Mouse (Mus musculus): ENCODE measurements around the gene Pex1. TPM values are rescaled to one million over a fixed set of nuclear protein-coding genes. Genes with fewer than 3 reads are reported as not detected.
"Not testable (repeated sequence)": the region's sequence is repeated elsewhere in the genome, so short reads cannot be mapped to it uniquely, and the experiment has no call there.

Gene Pex1
- polyA plus RNA-seq, 1 experiment from 2014 or later = 12.0 TPM

GRCm38 (mm10) chr5:3650881-3651280 lies 55.0 kb downstream of the Pex1 start, which contains the start of gene Tmbim7:
Gene Tmbim7, plus strand, starts transcription at chr5:3651181.
- Histone ChIP-seq H3K27me3 (ENCODE audit: control insufficient read depth, insufficient read depth, low read length) (no peaks in the 10 kb centered on the region), H3K9ac (ENCODE audit: low read length) (no peak within 1 kb of the TSS), H3K4me3 (ENCODE audit: control insufficient read depth in 1 of 2, insufficient read depth in 1 of 2, low read depth in 1 of 2, low read length in 2 of 2) (no peak within 1 kb of the TSS), H3K4me1 (ENCODE audit: control insufficient read depth in 2 of 2, insufficient read depth in 2 of 2, low read length in 2 of 2) (peaks cover 2 to 4% of the 10 kb centered on the region in 2 experiments; a peak in 3 of 4 replicates), H3K4me2 (ENCODE audit: low read length) (no peak within 1 kb of the TSS), H3K27ac (replicated peaks in 1 of 2; ENCODE audit: control insufficient read depth in 1 of 2, insufficient read depth in 1 of 2, low read depth in 2 of 2, low read length in 2 of 2) (no peak within 1 kb of the TSS), H3K36me3 (ENCODE audit: control insufficient read depth, insufficient read depth, low read length) (peaks cover under 1% of the 10 kb centered on the region; the same call in 1 of the 2 replicates), H3K9me3 (ENCODE audit: control insufficient read depth, low read length) (no peaks in the 10 kb centered on the region)
- ATAC-seq (ENCODE audit: insufficient number of reproducible peaks, insufficient read depth, low FRiP score, low read depth) = no peak
- 69% methylated on average over 6 of the region's 6 CpGs for WGBS

- 84% methylated on average over 5 of the region's 5 CpGs for WGBS
- H3K27me3 ChIP-seq (ENCODE audit: control insufficient read depth, insufficient read depth, low read length) = no peaks in the 10 kb centered on the region
- no peaks in the 10 kb centered on the region for H3K36me3 ChIP-seq (ENCODE audit: control insufficient read depth, insufficient read depth, low read length)
- ATAC-seq (ENCODE audit: insufficient number of reproducible peaks, insufficient read depth, low FRiP score, low read depth) = no peak
- no peak overlapping the region for H3K9ac ChIP-seq (ENCODE audit: low read length)
- H3K27ac ChIP-seq (replicated peaks in 1 of 2; ENCODE audit: control insufficient read depth in 1 of 2, insufficient read depth in 1 of 2, low read depth in 2 of 2, low read length in 2 of 2) = no peak overlapping the region
- peaks cover under 1 to 1% of the 10 kb centered on the region in 2 experiments; a peak in 3 of 4 replicates for H3K4me1 ChIP-seq (ENCODE audit: control insufficient read depth in 2 of 2, insufficient read depth in 2 of 2, low read length in 2 of 2)
- H3K9me3 ChIP-seq (ENCODE audit: control insufficient read depth, low read length) = no peaks in the 10 kb centered on the region
- H3K4me2 ChIP-seq (ENCODE audit: low read length) = no peak overlapping the region
- H3K4me3 ChIP-seq (ENCODE audit: control insufficient read depth in 1 of 2, insufficient read depth in 1 of 2, low read depth in 1 of 2, low read length in 2 of 2) = no peak overlapping the region
Observed at GRCm38 (mm10) chr5:3651621-3652020, 55.8 kb downstream of the Pex1 start.

- H3K27ac ChIP-seq (replicated peaks in 1 of 2; ENCODE audit: control insufficient read depth in 1 of 2, insufficient read depth in 1 of 2, low read depth in 2 of 2, low read length in 2 of 2); H3K9me3 ChIP-seq (ENCODE audit: control insufficient read depth, low read length); H3K4me3 ChIP-seq (ENCODE audit: control insufficient read depth in 1 of 2, insufficient read depth in 1 of 2, low read depth in 1 of 2, low read length in 2 of 2); H3K4me1 ChIP-seq (ENCODE audit: control insufficient read depth in 2 of 2, insufficient read depth in 2 of 2, low read length in 2 of 2); H3K4me2 ChIP-seq (ENCODE audit: low read length); H3K27me3 ChIP-seq (ENCODE audit: control insufficient read depth, insufficient read depth, low read length); ATAC-seq (ENCODE audit: insufficient number of reproducible peaks, insufficient read depth, low FRiP score, low read depth); H3K36me3 ChIP-seq (ENCODE audit: control insufficient read depth, insufficient read depth, low read length); H3K9ac ChIP-seq (ENCODE audit: low read length): not testable (repeated sequence)
- 87% methylated on average over 15 of the region's 25 CpGs for WGBS
Observed at GRCm38 (mm10) chr5:3652903-3653575, 57.2 kb downstream of the Pex1 start.

DNA sequence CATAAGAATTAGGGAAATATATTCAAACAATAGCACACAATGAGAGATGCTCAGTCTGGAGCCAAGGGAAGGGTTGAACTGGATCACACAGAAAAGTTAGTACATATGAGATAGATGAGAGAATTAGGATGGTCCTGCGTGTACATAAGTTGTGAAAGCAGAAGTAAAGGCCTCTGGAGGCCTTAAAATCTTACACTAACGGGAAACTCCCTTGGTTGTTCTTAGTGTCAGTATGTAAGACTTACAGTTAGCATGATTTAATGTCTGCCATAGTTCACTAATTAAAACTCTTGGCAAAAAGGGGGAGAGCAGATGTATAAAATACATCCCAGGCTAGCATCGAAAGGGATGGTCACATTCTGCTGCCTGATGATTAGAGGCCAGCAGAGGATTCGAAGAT lies 57.9 kb downstream of the Pex1 start:
- H3K4me3 ChIP-seq (ENCODE audit: control insufficient read depth in 1 of 2, insufficient read depth in 1 of 2, low read depth in 1 of 2, low read length in 2 of 2) = no peak overlapping the region
- no peak overlapping the region for H3K4me2 ChIP-seq (ENCODE audit: low read length)
- 82% methylated on average over 4 of the region's 4 CpGs for WGBS
- ATAC-seq (ENCODE audit: insufficient number of reproducible peaks, insufficient read depth, low FRiP score, low read depth) = no peak
- no peak overlapping the region for H3K9ac ChIP-seq (ENCODE audit: low read length)
- H3K4me1 ChIP-seq (ENCODE audit: control insufficient read depth in 2 of 2, insufficient read depth in 2 of 2, low read length in 2 of 2) = no peaks in the 10 kb centered on the region
- no peaks in the 10 kb centered on the region for H3K36me3 ChIP-seq (ENCODE audit: control insufficient read depth, insufficient read depth, low read length)
- no peaks in the 10 kb centered on the region for H3K27me3 ChIP-seq (ENCODE audit: control insufficient read depth, insufficient read depth, low read length)
- H3K27ac ChIP-seq (replicated peaks in 1 of 2; ENCODE audit: control insufficient read depth in 1 of 2, insufficient read depth in 1 of 2, low read depth in 2 of 2, low read length in 2 of 2) = no peak overlapping the region
- 0 out of 2 replicates have a peak, but pooled peaks cover under 1% of the 10 kb centered on the region for H3K9me3 ChIP-seq (ENCODE audit: control insufficient read depth, low read length)

- Histone ChIP-seq H3K9me3 (ENCODE audit: control insufficient read depth, low read length) (0 out of 2 replicates have a peak, but pooled peaks cover 3% of the 10 kb centered on the region), H3K9ac (ENCODE audit: low read length) (no peak within 1 kb of the TSS), H3K27me3 (ENCODE audit: control insufficient read depth, insufficient read depth, low read length) (no peaks in the 10 kb centered on the region), H3K4me1 (ENCODE audit: control insufficient read depth in 2 of 2, insufficient read depth in 2 of 2, low read length in 2 of 2) (no peaks in the 10 kb centered on the region), H3K27ac (replicated peaks in 1 of 2; ENCODE audit: control insufficient read depth in 1 of 2, insufficient read depth in 1 of 2, low read depth in 2 of 2, low read length in 2 of 2) (no peak within 1 kb of the TSS), H3K4me3 (ENCODE audit: control insufficient read depth in 1 of 2, insufficient read depth in 1 of 2, low read depth in 1 of 2, low read length in 2 of 2) (no peak within 1 kb of the TSS), H3K36me3 (ENCODE audit: control insufficient read depth, insufficient read depth, low read length) (no peaks in the 10 kb centered on the region), H3K4me2 (ENCODE audit: low read length) (no peak within 1 kb of the TSS)
- WGBS = 70% methylated on average over 5 of the region's 5 CpGs
- no peak for ATAC-seq (ENCODE audit: insufficient number of reproducible peaks, insufficient read depth, low FRiP score, low read depth)
Observed at GRCm38 (mm10) chr5:3657085-3657484, 61.2 kb downstream of the Pex1 start, which contains the start of gene Gatad1. Gene Gatad1, minus strand, starts transcription at chr5:3657185.

- H3K9me3 ChIP-seq (ENCODE audit: control insufficient read depth, low read length) = no peaks in the 10 kb centered on the region
- H3K27me3 ChIP-seq (ENCODE audit: control insufficient read depth, insufficient read depth, low read length) = no peaks in the 10 kb centered on the region
- 93% methylated on average over 2 of the region's 2 CpGs for WGBS
- H3K27ac ChIP-seq (replicated peaks in 1 of 2; ENCODE audit: control insufficient read depth in 1 of 2, insufficient read depth in 1 of 2, low read depth in 2 of 2, low read length in 2 of 2) = no peak overlapping the region
- no peak for ATAC-seq (ENCODE audit: insufficient number of reproducible peaks, insufficient read depth, low FRiP score, low read depth)
- no peak overlapping the region for H3K4me3 ChIP-seq (ENCODE audit: control insufficient read depth in 1 of 2, insufficient read depth in 1 of 2, low read depth in 1 of 2, low read length in 2 of 2)
- no peak overlapping the region for H3K9ac ChIP-seq (ENCODE audit: low read length)
- no peak overlapping the region for H3K4me2 ChIP-seq (ENCODE audit: low read length)
- H3K36me3 ChIP-seq (ENCODE audit: control insufficient read depth, insufficient read depth, low read length) = no peaks in the 10 kb centered on the region
- H3K4me1 ChIP-seq (ENCODE audit: control insufficient read depth in 2 of 2, insufficient read depth in 2 of 2, low read length in 2 of 2) = no peaks in the 10 kb centered on the region
Observed at GRCm38 (mm10) chr5:3665225-3665624, 69.4 kb downstream of the Pex1 start.

DNA sequence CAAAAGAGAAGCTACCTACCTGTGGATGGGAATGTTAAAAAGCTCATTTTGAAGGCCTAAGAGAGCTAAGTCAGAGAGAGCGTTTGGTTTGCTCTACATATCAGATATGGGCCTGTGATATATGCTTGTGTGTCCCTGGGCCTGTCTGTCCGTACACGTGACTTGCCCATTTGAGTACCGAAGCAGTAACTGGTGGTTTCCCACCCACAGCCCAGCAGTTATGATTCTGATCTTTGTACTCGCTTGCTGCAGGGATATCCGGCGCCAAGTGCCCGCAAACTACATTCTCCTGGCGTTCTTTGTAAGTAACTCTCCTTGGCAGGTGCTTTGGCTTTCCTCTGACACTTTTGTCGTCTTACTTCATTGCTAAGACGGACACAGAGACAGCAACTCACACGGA lies 70.7 kb downstream of the Pex1 start:
- Histone ChIP-seq H3K4me3 (ENCODE audit: control insufficient read depth in 1 of 2, insufficient read depth in 1 of 2, low read depth in 1 of 2, low read length in 2 of 2) (no peak overlapping the region), H3K36me3 (ENCODE audit: control insufficient read depth, insufficient read depth, low read length) (no peaks in the 10 kb centered on the region), H3K27ac (replicated peaks in 1 of 2; ENCODE audit: control insufficient read depth in 1 of 2, insufficient read depth in 1 of 2, low read depth in 2 of 2, low read length in 2 of 2) (no peak overlapping the region), H3K4me2 (ENCODE audit: low read length) (no peak overlapping the region), H3K4me1 (ENCODE audit: control insufficient read depth in 2 of 2, insufficient read depth in 2 of 2, low read length in 2 of 2) (no peaks in the 10 kb centered on the region), H3K9me3 (ENCODE audit: control insufficient read depth, low read length) (no peaks in the 10 kb centered on the region), H3K9ac (ENCODE audit: low read length) (no peak overlapping the region), H3K27me3 (ENCODE audit: control insufficient read depth, insufficient read depth, low read length) (no peaks in the 10 kb centered on the region)
- 81% methylated on average over 12 of the region's 12 CpGs for WGBS
- no peak for ATAC-seq (ENCODE audit: insufficient number of reproducible peaks, insufficient read depth, low FRiP score, low read depth)

Data from heart, embryonic 14.5 days (tissue).